Mouse (Mus musculus) lung, postnatal 0 days (tissue): ENCODE measurements around the gene Ftcd. TPM values are rescaled to one million over a fixed set of nuclear protein-coding genes. Genes with fewer than 3 reads are reported as not detected.

Experiments used
- ATAC-seq: fragments of 200-750 bp; cut with Nextera tagmentation; 2 replicates; pipeline ENCODE4 v1.8.0; 2017; ENCODE audit warnings: moderate library complexity
- DNase-seq: peaks from one replicate; pipeline ENCODE4 v3.0.0-alpha.2; 2016; ENCODE audit warnings: low spot score
- H3K27ac ChIP-seq: fragments of 300-500 bp; sonication (generic); 2 replicates; pipeline ENCODE4 v1.5.1; 2014; ENCODE audit warnings: antibody characterized with exemption, mild to moderate bottlenecking, low read length, mixed read lengths
- H3K27me3 ChIP-seq: fragments of 300-500 bp; sonication (generic); replicated peaks from 2 replicates; pipeline ENCODE4 v1.6.1; 2014; ENCODE audit warnings: low read length, mixed read lengths; ENCODE audit not compliant: insufficient read depth
- H3K36me3 ChIP-seq: fragments of 300-500 bp; sonication (generic); 2 replicates; pipeline ENCODE4 v1.6.1; 2014; ENCODE audit warnings: low read length, mixed read lengths; ENCODE audit not compliant: insufficient read depth
- H3K4me1 ChIP-seq: fragments of 300-500 bp; sonication (generic); 2 replicates; pipeline ENCODE4 v1.6.1; 2014; ENCODE audit warnings: antibody characterized with exemption, low read depth, low read length, mixed read lengths; ENCODE audit not compliant: insufficient read depth
- H3K4me2 ChIP-seq: fragments of 300-500 bp; sonication (generic); replicated peaks from 2 replicates; pipeline ENCODE4 v1.6.1; 2014; ENCODE audit warnings: low read depth, mild to moderate bottlenecking, low read length, moderate library complexity, mixed read lengths
- H3K4me3 ChIP-seq: fragments of 300-500 bp; sonication (generic); 2 replicates; pipeline ENCODE4 v1.5.1; 2014; ENCODE audit warnings: low read depth, low read length
- H3K9ac ChIP-seq: fragments of 300-500 bp; sonication (generic); replicated peaks from 2 replicates; pipeline ENCODE4 v1.6.1; 2014; ENCODE audit warnings: low read depth, mild to moderate bottlenecking
- H3K9me3 ChIP-seq: fragments of 300-500 bp; sonication (generic); 2 replicates; pipeline ENCODE4 v1.6.1; 2016; ENCODE audit warnings: low read length, mixed read lengths
- CTCF ChIP-seq: IDR thresholded peaks from 2 replicates; pipeline ENCODE4 v1.5.1; 2016; ENCODE audit warnings: antibody characterized with exemption, mild to moderate bottlenecking
- EP300 ChIP-seq: IDR thresholded peaks from 2 replicates; pipeline ENCODE4 v1.6.1; 2016; ENCODE audit warnings: antibody characterized with exemption, mild to moderate bottlenecking, control low read depth
- WGBS: fragments of 180-500 bp; shearing (Covaris S2); extraction: QIAGEN DNeasy Blood & Tissue Kit; methylation state at CpG from one replicate; pipeline ENCODE4 v1.1.7; 2014; 5-methylcytosine and 5-hydroxymethylcytosine counted together
- polyA plus RNA-seq: library from polyadenylated mRNA; unstranded; fragments of >200 nt; fragmentation: Nextera tagmentation; extraction: Ambion mirVana; gene quantifications from 2 replicates; pipeline ENCODE4 v1.2.1, GENCODE M21; 2015

Ftcd gene
- polyA plus RNA-seq, 1 experiment from 2014 or later: 0.14 TPM

- Histone ChIP-seq H3K9me3 (no peaks in the 10 kb centered on the region), H3K4me1 (no peaks in the 10 kb centered on the region), H3K27ac (no peak overlapping the region), H3K36me3 (no peaks in the 10 kb centered on the region), H3K9ac (no peak overlapping the region), H3K27me3 (no peaks in the 10 kb centered on the region), H3K4me3 (no peak overlapping the region), H3K4me2 (0 out of 2 replicates have a peak overlapping the region, but pooled peaks have one; percentile 19)
- peak; percentile 17; the same call in 1 of the 2 replicates for ATAC-seq
- no peak for TF ChIP-seq EP300
- TF ChIP-seq CTCF: no peak
- no peak for DNase-seq
- WGBS: 9% methylated on average over 9 of the region's 10 CpGs
These were observed 8.7 kb downstream of the Ftcd start for GRCm38 (mm10) chr10:76584138-76584537.

- Histone ChIP-seq H3K9ac (no peak overlapping the region), H3K27me3 (no peaks in the 10 kb centered on the region), H3K9me3 (no peaks in the 10 kb centered on the region), H3K36me3 (no peaks in the 10 kb centered on the region), H3K4me3 (no peak overlapping the region), H3K4me1 (no peaks in the 10 kb centered on the region), H3K27ac (no peak overlapping the region), H3K4me2 (no peak overlapping the region)
- no peak for ATAC-seq
- 9% methylated on average over 1 of the region's 1 CpGs for WGBS
- DNase-seq: no peak
- TF ChIP-seq CTCF: no peak
- TF ChIP-seq EP300: no peak
These were observed 10.7 kb downstream of the Ftcd start for GRCm38 (mm10) chr10:76586190-76586589.

GRCm38 (mm10) chr10:76590197-76590596 is 14.7 kb downstream of the Ftcd start:
- DNase-seq: peak; percentile 29

DNA sequence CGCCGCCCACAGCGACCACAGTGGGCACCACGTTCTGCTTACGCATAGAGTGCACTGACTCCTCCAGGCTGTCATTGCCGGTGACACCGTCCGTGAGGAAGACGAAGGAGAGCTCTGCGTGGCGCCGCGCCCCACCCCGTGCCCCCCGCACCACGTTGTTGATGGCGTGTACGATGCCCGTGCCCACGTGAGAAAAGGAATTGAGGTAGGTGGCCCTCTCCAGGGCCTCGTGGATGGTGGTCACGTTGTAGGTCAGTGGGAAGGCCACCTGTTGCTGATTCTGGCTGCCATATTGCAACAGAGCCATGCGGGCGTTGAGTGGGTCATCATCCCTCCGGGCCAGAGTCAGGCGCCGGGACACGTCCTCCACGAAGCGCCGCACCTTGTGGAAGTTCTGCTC is 20.9 kb downstream of the Ftcd start:
- Histone ChIP-seq H3K4me1 (no peaks in the 10 kb centered on the region), H3K4me2 (no peak overlapping the region), H3K27ac (no peak overlapping the region), H3K9me3 (no peaks in the 10 kb centered on the region), H3K36me3 (0 out of 2 replicates have a peak, but pooled peaks cover 3% of the 10 kb centered on the region), H3K27me3 (no peaks in the 10 kb centered on the region), H3K4me3 (no peak overlapping the region), H3K9ac (no peak overlapping the region)
- 89% methylated on average over 31 of the region's 31 CpGs for WGBS
- DNase-seq (no peak), ATAC-seq (no peak)
- TF ChIP-seq EP300: no peak
- TF ChIP-seq CTCF: no peak

More at GRCm38 (mm10) chr10:76590197-76590596, 14.7 kb downstream of the Ftcd start:
- TF ChIP-seq EP300: no peak
- no peak for TF ChIP-seq CTCF
- Histone ChIP-seq H3K4me2 (no peak overlapping the region), H3K27me3 (no peaks in the 10 kb centered on the region), H3K4me1 (no peaks in the 10 kb centered on the region), H3K4me3 (no peak overlapping the region), H3K36me3 (no peaks in the 10 kb centered on the region), H3K9ac (no peak overlapping the region), H3K27ac (no peak overlapping the region), H3K9me3 (no peaks in the 10 kb centered on the region)
- 64% methylated on average over 11 of the region's 11 CpGs for WGBS
- ATAC-seq: 0 out of 2 replicates have a peak, but pooled peaks have one; percentile 7

DNA sequence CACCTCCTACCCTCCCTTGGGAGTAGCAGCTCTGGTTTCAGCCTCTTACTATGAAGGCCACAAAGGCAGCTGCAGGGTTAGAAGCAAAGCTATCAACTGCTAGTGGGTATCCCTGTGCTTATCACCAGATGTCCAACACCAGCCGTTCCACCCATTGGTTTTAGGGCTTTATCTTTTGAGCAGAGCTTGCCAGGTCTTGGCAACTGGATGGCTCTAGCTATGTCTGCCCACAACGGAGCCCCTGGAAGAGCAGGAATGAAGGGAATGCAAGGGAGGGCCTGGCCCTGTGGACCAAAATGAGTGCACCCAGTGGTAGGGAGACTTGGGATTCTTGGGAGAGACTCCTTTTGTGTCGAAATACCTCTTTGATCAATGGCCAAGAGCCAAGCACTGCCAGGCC is 27.2 kb downstream of the Ftcd start:
- no peak overlapping the region for H3K4me2 ChIP-seq
- no peaks in the 10 kb centered on the region for H3K9me3 ChIP-seq
- H3K4me3 ChIP-seq: no peak overlapping the region
- 0 out of 2 replicates have a peak, but pooled peaks cover 3% of the 10 kb centered on the region for H3K36me3 ChIP-seq
- DNase-seq (no peak), ATAC-seq (no peak)
- no peak for TF ChIP-seq CTCF
- TF ChIP-seq EP300: no peak
- no peaks in the 10 kb centered on the region for H3K27me3 ChIP-seq
- WGBS: 65% methylated on average over 3 of the region's 3 CpGs
- no peak overlapping the region for H3K9ac ChIP-seq
- no peaks in the 10 kb centered on the region for H3K4me1 ChIP-seq
- H3K27ac ChIP-seq: no peak overlapping the region

DNA sequence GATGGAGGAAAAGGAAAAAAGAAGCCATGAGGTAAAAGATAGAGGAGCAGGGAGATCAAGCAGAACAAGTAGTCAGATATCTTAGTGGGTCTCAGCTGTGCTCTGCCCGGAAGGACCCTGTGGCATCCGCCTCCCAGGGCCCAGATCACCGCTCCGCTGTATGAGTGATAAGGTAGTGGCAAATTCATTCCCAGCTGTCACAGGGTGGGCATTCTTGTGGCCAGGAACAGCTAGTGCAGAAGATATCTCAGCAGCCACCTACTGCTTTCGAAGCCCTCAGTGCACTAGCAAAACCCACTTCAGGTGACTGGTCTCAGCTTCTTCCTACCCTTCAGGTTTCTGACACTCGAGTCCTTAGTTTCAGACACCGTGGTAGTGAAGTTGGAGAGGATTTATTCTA is 37.0 kb downstream of the Ftcd start:
- Histone ChIP-seq H3K4me3 (no peak overlapping the region), H3K4me1 (no peaks in the 10 kb centered on the region), H3K27me3 (no peaks in the 10 kb centered on the region), H3K9me3 (no peaks in the 10 kb centered on the region), H3K27ac (no peak overlapping the region), H3K4me2 (no peak overlapping the region), H3K36me3 (peaks cover 36% of the 10 kb centered on the region; the same call in 1 of the 2 replicates), H3K9ac (no peak overlapping the region)
- no peak for TF ChIP-seq CTCF
- TF ChIP-seq EP300: no peak
- WGBS: 74% methylated on average over 7 of the region's 7 CpGs
- ATAC-seq: no peak
- no peak for DNase-seq

DNA sequence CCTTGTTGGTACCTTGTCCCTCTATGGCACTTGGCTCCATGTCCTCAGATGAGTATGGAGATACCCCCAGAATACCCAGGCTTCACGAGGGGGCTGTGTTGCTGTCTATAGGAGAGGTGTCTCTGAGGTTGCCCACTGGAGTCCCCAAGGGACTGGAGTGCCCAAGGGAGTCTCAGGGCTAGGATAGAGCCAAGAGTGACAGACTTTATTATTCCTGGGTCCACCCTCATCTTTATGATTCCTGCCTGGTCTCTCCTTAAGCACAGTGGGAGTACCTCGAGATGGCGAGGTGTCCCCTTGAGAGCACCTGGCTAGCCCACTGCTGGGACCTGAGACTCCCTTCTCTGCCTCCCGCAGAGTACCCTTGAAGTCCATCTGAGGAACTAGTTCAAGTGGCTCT is 47.0 kb downstream of the Ftcd start:
- no peaks in the 10 kb centered on the region for H3K27me3 ChIP-seq
- WGBS: 60% methylated on average over 4 of the region's 4 CpGs
- TF ChIP-seq EP300 (no peak), CTCF (no peak)
- H3K4me1 ChIP-seq: peaks cover 3% of the 10 kb centered on the region; the same call in 1 of the 2 replicates
- H3K9me3 ChIP-seq: no peaks in the 10 kb centered on the region
- H3K36me3 ChIP-seq: no peaks in the 10 kb centered on the region
- H3K4me3 ChIP-seq: peak overlapping the region; percentile 60
- ATAC-seq (no peak), DNase-seq (no peak)
- H3K9ac ChIP-seq: peak overlapping the region; percentile 76
- peak overlapping the region; percentile 62 for H3K4me2 ChIP-seq
- H3K27ac ChIP-seq: peak overlapping the region; percentile 70
